Mouse (Mus musculus): ENCODE measurements around the gene Fignl2. TPM values are rescaled to one million over a fixed set of nuclear protein-coding genes. Genes with fewer than 3 reads are reported as not detected.

The Fignl2 gene
- total and polyA plus RNA-seq, 3 experiments = not detected

DNA sequence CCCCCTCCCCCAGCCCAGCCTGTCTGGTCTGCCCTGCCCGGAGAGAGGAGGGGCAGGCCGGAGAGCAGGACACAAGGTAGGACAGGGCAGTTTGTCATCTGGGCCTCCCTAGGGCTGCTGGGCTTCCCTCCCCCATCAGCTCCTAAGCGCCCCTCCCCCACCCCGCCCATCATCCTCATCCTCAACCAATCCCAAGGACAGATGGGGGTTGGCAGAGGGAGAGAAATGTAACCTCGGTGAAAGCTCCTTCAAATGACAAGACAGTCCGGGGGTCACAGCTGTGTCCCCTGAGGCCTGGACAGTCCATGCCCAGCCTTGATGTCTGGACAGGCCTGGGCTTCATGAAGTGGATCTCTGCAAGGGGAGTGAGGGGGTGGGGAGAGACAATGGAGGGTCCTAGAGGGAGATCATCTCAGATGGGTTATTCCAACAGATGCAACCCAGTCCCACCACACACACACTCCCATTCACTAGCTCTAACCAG lies 12.0 kb downstream of the Fignl2 start:
- H3K9me3 ChIP-seq (replicated peaks; ENCODE audit: insufficient read depth, low read length) = no peaks in the 10 kb centered on the region
- DNase-seq (ENCODE audit: low read depth, low spot score) = no peak
- no peaks in the 10 kb centered on the region for H3K36me3 ChIP-seq (ENCODE audit: control insufficient read depth in 1 of 2, insufficient read depth in 2 of 2, low read length in 2 of 2)
- TF ChIP-seq SIN3A (IDR thresholded peaks at IDR 0.05; ENCODE audit: low read length) (no peak), ZMIZ1 (IDR thresholded peaks at IDR 0.05; ENCODE audit: low read depth, low read length) (no peak), TBP (IDR thresholded peaks at IDR 0.05; ENCODE audit: low read depth, low read length) (no peak), USF1 (IDR thresholded peaks at IDR 0.05; ENCODE audit: low read depth, low read length) (no peak), ETS1 (IDR thresholded peaks at IDR 0.05; ENCODE audit: low read depth, low read length) (no peak), BHLHE40 (IDR thresholded peaks at IDR 0.05; ENCODE audit: borderline replicate concordance, low read depth, low read length) (no peak)
- no peak overlapping the region for H3K4me3 ChIP-seq (ENCODE audit: control insufficient read depth in 1 of 2, insufficient read depth in 1 of 2, low read depth in 2 of 2, low read length in 2 of 2)
- H3K79me2 ChIP-seq (ENCODE audit: control insufficient read depth, insufficient read depth, low read length, poor library complexity) = no peaks in the 10 kb centered on the region
- no peak overlapping the region for H3K27ac ChIP-seq (ENCODE audit: control insufficient read depth, low read depth, low read length)
- peaks cover 6 to 16% of the 10 kb centered on the region in 2 experiments for H3K27me3 ChIP-seq (ENCODE audit: control insufficient read depth in 1 of 2, insufficient read depth in 2 of 2, low read length in 2 of 2)
- no peak overlapping the region for H3K9ac ChIP-seq (ENCODE audit: control insufficient read depth, low read depth, low read length, poor library complexity, severe bottlenecking)
- no peaks in the 10 kb centered on the region for H3K4me1 ChIP-seq (ENCODE audit: control insufficient read depth in 1 of 2, insufficient read depth in 2 of 2, low read length in 2 of 2)

DNA sequence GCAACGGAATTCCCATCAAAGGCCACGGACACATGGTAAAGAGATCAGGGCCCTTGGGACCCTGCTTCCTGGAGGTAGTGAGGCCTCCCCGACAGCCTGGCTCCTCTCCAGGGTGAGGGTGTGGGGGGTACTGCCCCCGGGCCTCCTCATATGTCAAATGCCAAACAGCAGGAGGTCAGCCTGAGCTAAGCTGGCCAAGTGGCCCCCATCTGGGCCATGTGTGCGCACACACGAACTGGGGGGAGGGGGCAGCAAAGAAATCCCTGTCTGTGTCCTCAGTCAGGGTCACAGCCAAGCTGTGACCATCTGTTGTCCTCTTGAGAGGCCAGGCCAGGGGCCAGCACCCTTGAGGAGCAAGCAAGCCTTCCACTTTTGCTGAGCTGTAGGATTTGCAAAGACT lies 13.3 kb downstream of the Fignl2 start:
- peaks cover 0 to 7% of the 10 kb centered on the region in 2 experiments; a peak in 3 of 4 replicates for H3K27me3 ChIP-seq (ENCODE audit: control insufficient read depth in 1 of 2, insufficient read depth in 2 of 2, low read length in 2 of 2)

DNA sequence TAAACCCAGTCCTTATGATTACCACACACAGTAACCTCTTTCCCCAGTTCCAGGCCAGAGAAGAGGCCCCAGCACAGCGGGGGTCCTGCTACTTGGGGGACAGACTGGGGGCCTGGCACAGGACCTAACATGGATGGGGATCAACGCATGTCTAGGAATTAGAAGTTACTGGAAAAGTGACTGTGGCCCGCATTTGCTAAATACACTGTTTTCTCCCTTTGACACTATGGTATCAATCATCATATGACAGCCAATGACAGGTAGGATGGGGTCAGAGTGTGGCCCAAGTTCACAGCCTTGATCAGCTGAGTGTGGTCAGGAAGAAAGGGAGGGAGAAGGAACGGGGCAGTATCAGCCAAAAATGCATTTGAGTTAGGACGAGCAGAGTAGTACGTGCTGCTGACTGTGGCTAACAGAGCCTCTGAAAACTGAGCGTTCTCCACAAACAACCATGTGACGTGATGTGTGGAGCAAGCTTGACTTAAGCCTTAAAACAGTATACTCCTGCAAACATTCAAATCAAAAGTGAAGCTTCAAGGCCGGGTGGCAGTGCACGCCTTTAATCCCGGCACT lies 18.0 kb downstream of the Fignl2 start:
- H3K4me3 ChIP-seq (ENCODE audit: control insufficient read depth in 1 of 2, insufficient read depth in 1 of 2, low read depth in 2 of 2, low read length in 2 of 2) = no peak overlapping the region
- no peaks in the 10 kb centered on the region for H3K4me1 ChIP-seq (ENCODE audit: control insufficient read depth in 1 of 2, insufficient read depth in 2 of 2, low read length in 2 of 2)
- H3K9ac ChIP-seq (ENCODE audit: control insufficient read depth, low read depth, low read length, poor library complexity, severe bottlenecking) = no peak overlapping the region
- DNase-seq (ENCODE audit: low read depth, low spot score) = no peak
- no peak overlapping the region for H3K27ac ChIP-seq (ENCODE audit: control insufficient read depth, low read depth, low read length)
- H3K79me2 ChIP-seq (ENCODE audit: control insufficient read depth, insufficient read depth, low read length, poor library complexity) = no peaks in the 10 kb centered on the region
- no peaks in the 10 kb centered on the region for H3K9me3 ChIP-seq (replicated peaks; ENCODE audit: insufficient read depth, low read length)
- H3K27me3 ChIP-seq (ENCODE audit: control insufficient read depth in 1 of 2, insufficient read depth in 2 of 2, low read length in 2 of 2) = no peaks in the 10 kb centered on the region
- no peak for TF ChIP-seq CHD1 (IDR thresholded peaks at IDR 0.05; ENCODE audit: low read depth, low read length)
- TF ChIP-seq KAT2A (conservative IDR thresholded peaks at IDR 0.05; ENCODE audit: low read depth, low read length) = no peak
- TF ChIP-seq BHLHE40 (IDR thresholded peaks at IDR 0.05; ENCODE audit: borderline replicate concordance, low read depth, low read length) = no peak
- TF ChIP-seq SMC3 (IDR thresholded peaks at IDR 0.05; ENCODE audit: low read depth, low read length) = no peak
- no peak for TF ChIP-seq USF1 (IDR thresholded peaks at IDR 0.05; ENCODE audit: low read depth, low read length)
- no peak for TF ChIP-seq CTCF (IDR thresholded peaks at IDR 0.05 in 2 of 3, conservative IDR thresholded peaks at IDR 0.05 in 1 of 3; ENCODE audit: control insufficient read depth in 1 of 3, insufficient read depth in 1 of 3, low read depth in 2 of 3, low read length in 3 of 3, poor library complexity in 1 of 3, severe bottlenecking in 1 of 3)
- TF ChIP-seq POLR2AphosphoS2 (IDR thresholded peaks at IDR 0.05; ENCODE audit: low read length) = no peak
- no peak for TF ChIP-seq USF2 (IDR thresholded peaks at IDR 0.05; ENCODE audit: borderline replicate concordance in 1 of 2, insufficient read depth in 1 of 2, low read depth in 1 of 2, low read length in 2 of 2)
- H3K36me3 ChIP-seq (ENCODE audit: control insufficient read depth in 1 of 2, insufficient read depth in 2 of 2, low read length in 2 of 2) = no peaks in the 10 kb centered on the region

More for the DNA sequence above, 13.3 kb downstream of the Fignl2 start:
- DNase-seq (ENCODE audit: low read depth, low spot score) = no peak
- H3K4me1 ChIP-seq (ENCODE audit: control insufficient read depth in 1 of 2, insufficient read depth in 2 of 2, low read length in 2 of 2) = no peaks in the 10 kb centered on the region
- no peak for TF ChIP-seq USF1 (IDR thresholded peaks at IDR 0.05; ENCODE audit: low read depth, low read length)
- no peak overlapping the region for H3K4me3 ChIP-seq (ENCODE audit: control insufficient read depth in 1 of 2, insufficient read depth in 1 of 2, low read depth in 2 of 2, low read length in 2 of 2)
- no peak overlapping the region for H3K9ac ChIP-seq (ENCODE audit: control insufficient read depth, low read depth, low read length, poor library complexity, severe bottlenecking)
- H3K36me3 ChIP-seq (ENCODE audit: control insufficient read depth in 1 of 2, insufficient read depth in 2 of 2, low read length in 2 of 2) = no peaks in the 10 kb centered on the region
- no peak overlapping the region for H3K27ac ChIP-seq (ENCODE audit: control insufficient read depth, low read depth, low read length)
- no peaks in the 10 kb centered on the region for H3K9me3 ChIP-seq (replicated peaks; ENCODE audit: insufficient read depth, low read length)
- no peaks in the 10 kb centered on the region for H3K79me2 ChIP-seq (ENCODE audit: control insufficient read depth, insufficient read depth, low read length, poor library complexity)

Measured in MEL (cell line).